Comparison of ENCODE assay signal across 24 mouse cellular contexts in genomic region chr11:25365433-25365832, GRCm38 (mm10).
DNase-seq lines count a peak whose midpoint lies in the region; ATAC-seq lines count a peak whose summit lies in the region.
"Had no signal": no experiment of that assay in that cellular context is flagged by ENCODE, and none has a peak within 500 bp of the region (broad histone marks: within the 10 kb centered on the region; RNA-seq: fewer than 3 reads in every experiment).

No protein-coding gene starts in this region.

- DNase-seq in frontal cortex, adult 2 months (ENCODE audit: extremely low spot score in 1 of 2, low spot score in 1 of 2), result no peak
- DNase-seq in hindbrain, embryonic 10.5 days (ENCODE audit: low spot score), result no peak
- no peak for DNase-seq in hindbrain, embryonic 11.5 days (ENCODE audit: low spot score)
- DNase-seq in midbrain, embryonic 14.5 days, result peak; percentile 21
- DNase-seq in retina, embryonic 14.5 days (ENCODE audit: low spot score), result peak; percentile 11
- DNase-seq in embryo, embryonic 10 days (ENCODE audit: low spot score), result no peak
- DNase-seq: cerebellum, adult 8-10 months; cerebellum, postnatal 25 days; gastrocnemius, postnatal 14 days; kidney, adult 18-20 months; kidney, postnatal 36 days had no signal

- no peak overlapping the region for H3K4me3 ChIP-seq in hindbrain, embryonic 10.5 days
- no peak overlapping the region for H3K4me3 ChIP-seq in hindbrain, embryonic 11.5 days (ENCODE audit: low read depth, low read length)
- no peak overlapping the region for H3K4me3 ChIP-seq in midbrain, embryonic 14.5 days (replicated peaks; ENCODE audit: low read depth, low read length)
- no peak overlapping the region for H3K4me3 ChIP-seq in midbrain, embryonic 15.5 days
- H3K4me3 ChIP-seq: forebrain, embryonic 13.5 days; hindbrain, embryonic 15.5 days; limb, embryonic 12.5 days; liver, embryonic 15.5 days; lung, embryonic 15.5 days; midbrain, embryonic 12.5 days; myocyte; neural tube, embryonic 12.5 days; stomach, embryonic 15.5 days had no signal

- no peak overlapping the region for H3K9ac ChIP-seq in hindbrain, embryonic 11.5 days (ENCODE audit: low read depth, low read length)
- H3K9ac ChIP-seq in midbrain, embryonic 14.5 days (replicated peaks; ENCODE audit: low read length), result 0 out of 2 replicates have a peak overlapping the region, but pooled peaks have one; percentile 9
- H3K9ac ChIP-seq in midbrain, embryonic 15.5 days, result no peak overlapping the region
- H3K9ac ChIP-seq: forebrain, embryonic 13.5 days; hindbrain, embryonic 15.5 days; limb, embryonic 12.5 days; liver, embryonic 15.5 days; lung, embryonic 15.5 days; midbrain, embryonic 12.5 days; neural tube, embryonic 12.5 days; stomach, embryonic 15.5 days had no signal

- peak; percentile 59; the same call in 1 of the 2 replicates for ATAC-seq in frontal cortex, adult (ENCODE audit: low TSS enrichment)
- no peak for ATAC-seq in hindbrain, embryonic 11.5 days (ENCODE audit: low FRiP score)
- no peak for ATAC-seq in midbrain, embryonic 14.5 days (ENCODE audit: low FRiP score, low TSS enrichment)
- ATAC-seq in midbrain, embryonic 15.5 days (replicated peaks), result no peak
- ATAC-seq: CD4-positive, CD25-positive, alpha-beta regulatory T cell, adult 4 months; forebrain, embryonic 13.5 days; inflammation-experienced regulatory T-cells, adult 6 months had no signal

- H3K27me3 ChIP-seq in hindbrain, embryonic 10.5 days (ENCODE audit: insufficient read depth, poor library complexity, severe bottlenecking), result no peaks in the 10 kb centered on the region
- no peaks in the 10 kb centered on the region for H3K27me3 ChIP-seq in hindbrain, embryonic 11.5 days (ENCODE audit: control insufficient read depth, insufficient read depth, low read length)
- H3K27me3 ChIP-seq in midbrain, embryonic 14.5 days (ENCODE audit: control insufficient read depth, insufficient read depth, low read length), result no peaks in the 10 kb centered on the region
- H3K27me3 ChIP-seq in midbrain, embryonic 15.5 days (replicated peaks), result no peaks in the 10 kb centered on the region
- H3K27me3 ChIP-seq: forebrain, embryonic 13.5 days; hindbrain, embryonic 15.5 days; limb, embryonic 12.5 days; liver, embryonic 15.5 days; lung, embryonic 15.5 days; midbrain, embryonic 12.5 days; neural tube, embryonic 12.5 days; stomach, embryonic 15.5 days had no signal

- no peaks in the 10 kb centered on the region for H3K9me3 ChIP-seq in hindbrain, embryonic 10.5 days
- no peaks in the 10 kb centered on the region for H3K9me3 ChIP-seq in hindbrain, embryonic 11.5 days (ENCODE audit: control insufficient read depth, low read length)
- H3K9me3 ChIP-seq in midbrain, embryonic 14.5 days (ENCODE audit: control insufficient read depth, low read length), result no peaks in the 10 kb centered on the region
- no peaks in the 10 kb centered on the region for H3K9me3 ChIP-seq in midbrain, embryonic 15.5 days
- H3K9me3 ChIP-seq: forebrain, embryonic 13.5 days; hindbrain, embryonic 15.5 days; limb, embryonic 12.5 days; liver, embryonic 15.5 days; lung, embryonic 15.5 days; midbrain, embryonic 12.5 days; neural tube, embryonic 12.5 days; stomach, embryonic 15.5 days had no signal

- no peak overlapping the region for H3K4me2 ChIP-seq in hindbrain, embryonic 11.5 days (replicated peaks; ENCODE audit: low read depth, low read length)
- H3K4me2 ChIP-seq in midbrain, embryonic 14.5 days (ENCODE audit: low read length), result no peak overlapping the region
- no peak overlapping the region for H3K4me2 ChIP-seq in midbrain, embryonic 15.5 days
- H3K4me2 ChIP-seq: forebrain, embryonic 13.5 days; hindbrain, embryonic 15.5 days; limb, embryonic 12.5 days; liver, embryonic 15.5 days; lung, embryonic 15.5 days; midbrain, embryonic 12.5 days; neural tube, embryonic 12.5 days; stomach, embryonic 15.5 days had no signal

- whole genome bisulfite sequencing in hindbrain, embryonic 10.5 days, result 48% methylated on average over 6 of the region's 6 CpGs
- 54% methylated on average over 6 of the region's 6 CpGs for WGBS in hindbrain, embryonic 11.5 days
- WGBS in midbrain, embryonic 14.5 days, result 32% methylated on average over 6 of the region's 6 CpGs
- WGBS in midbrain, embryonic 15.5 days, result 27% methylated on average over 6 of the region's 6 CpGs

- no peaks in the 10 kb centered on the region for H3K36me3 ChIP-seq in hindbrain, embryonic 10.5 days
- H3K36me3 ChIP-seq in hindbrain, embryonic 11.5 days (ENCODE audit: control insufficient read depth, insufficient read depth, low read length), result no peaks in the 10 kb centered on the region
- H3K36me3 ChIP-seq in midbrain, embryonic 14.5 days (ENCODE audit: control insufficient read depth, insufficient read depth, low read length), result no peaks in the 10 kb centered on the region
- H3K36me3 ChIP-seq in midbrain, embryonic 15.5 days (replicated peaks), result no peaks in the 10 kb centered on the region
- H3K36me3 ChIP-seq: hindbrain, embryonic 15.5 days; limb, embryonic 12.5 days; liver, embryonic 15.5 days; lung, embryonic 15.5 days; midbrain, embryonic 12.5 days; neural tube, embryonic 12.5 days; stomach, embryonic 15.5 days had no signal

- H3K4me1 ChIP-seq in hindbrain, embryonic 10.5 days (replicated peaks), result peaks cover 42% of the 10 kb centered on the region
- no peaks in the 10 kb centered on the region for H3K4me1 ChIP-seq in hindbrain, embryonic 11.5 days (replicated peaks; ENCODE audit: control insufficient read depth, insufficient read depth, low read length)
- H3K4me1 ChIP-seq in midbrain, embryonic 14.5 days (ENCODE audit: control insufficient read depth, insufficient read depth, low read length), result peaks cover 17% of the 10 kb centered on the region
- peaks cover 15% of the 10 kb centered on the region for H3K4me1 ChIP-seq in midbrain, embryonic 15.5 days
- H3K4me1 ChIP-seq: limb, embryonic 12.5 days; liver, embryonic 15.5 days; lung, embryonic 15.5 days; stomach, embryonic 15.5 days had no signal

- 0 out of 2 replicates have a peak overlapping the region, but pooled peaks have one; percentile 3 for H3K27ac ChIP-seq in hindbrain, embryonic 10.5 days
- H3K27ac ChIP-seq in hindbrain, embryonic 11.5 days (ENCODE audit: low read depth, low read length), result no peak overlapping the region
- H3K27ac ChIP-seq in midbrain, embryonic 14.5 days (replicated peaks; ENCODE audit: low read depth, low read length), result no peak overlapping the region
- H3K27ac ChIP-seq in midbrain, embryonic 15.5 days, result no peak overlapping the region
- H3K27ac ChIP-seq: forebrain, embryonic 13.5 days; hindbrain, embryonic 15.5 days; limb, embryonic 12.5 days; liver, embryonic 15.5 days; lung, embryonic 15.5 days; midbrain, embryonic 12.5 days; neural tube, embryonic 12.5 days; stomach, embryonic 15.5 days had no signal

Comparison
In these comparisons a context has a peak if more than half of its experiments do, and no peak if none do; other contexts are left out.
1. DNase-seq: peak in midbrain, embryonic 14.5 days (single experiment) and retina, embryonic 14.5 days (single experiment); none in frontal cortex, adult 2 months (0 of 2), hindbrain, embryonic 10.5 days (single experiment), hindbrain, embryonic 11.5 days (single experiment) and embryo, embryonic 10 days (single experiment).